Mouse (Mus musculus) heart, embryonic 14.5 days (tissue): ENCODE data around the gene Cd34. TPM values are rescaled to one million over a fixed set of nuclear protein-coding genes. Genes with fewer than 3 reads are reported as not detected.
A peak's percentile ranks its signal among the peaks of the same experiment; 100 is the strongest.

Experiments used
- ATAC-seq: fragments of 200-750 bp; cut with Nextera tagmentation; 2 replicates; pipeline ENCODE4 v1.8.0; 2017; ENCODE audit warnings: low read depth, moderate TSS enrichment; ENCODE audit not compliant: insufficient number of reproducible peaks, insufficient read depth, low FRiP score
- H3K27ac ChIP-seq, 2 experiments: fragments of 200-500 bp in 1 of 2; fragments of 300-500 bp in 1 of 2; sonication (generic) in 1 of 2; replicated peaks in 1 of 2; 2 replicates each; pipeline ENCODE4 v1.5.1; 2012 to 2014; ENCODE audit warnings: low read depth in 2 of 2, low read length in 2 of 2, control low read depth in 1 of 2, mild to moderate bottlenecking in 1 of 2, mixed read lengths in 1 of 2; ENCODE audit not compliant: control insufficient read depth in 1 of 2, insufficient read depth in 1 of 2
- H3K27me3 ChIP-seq: fragments of 300-500 bp; sonication (generic); 2 replicates; pipeline ENCODE4 v1.6.1; 2014; ENCODE audit warnings: mild to moderate bottlenecking, low read length, control low read depth; ENCODE audit not compliant: control insufficient read depth, insufficient read depth
- H3K36me3 ChIP-seq: fragments of 300-500 bp; sonication (generic); 2 replicates; pipeline ENCODE4 v1.6.1; 2014; ENCODE audit warnings: mild to moderate bottlenecking, control low read depth, low read length, mixed read lengths; ENCODE audit not compliant: control insufficient read depth, insufficient read depth
- H3K4me1 ChIP-seq, 2 experiments: fragments of 200-500 bp in 1 of 2; fragments of 300-500 bp in 1 of 2; sonication (generic) in 1 of 2; 2 replicates each; pipeline ENCODE4 v1.6.1; 2012 to 2014; ENCODE audit warnings: low read length in 2 of 2, control low read depth in 1 of 2, mixed read lengths in 1 of 2; ENCODE audit not compliant: control insufficient read depth in 2 of 2, insufficient read depth in 2 of 2
- H3K4me2 ChIP-seq: fragments of 300-500 bp; sonication (generic); 2 replicates; pipeline ENCODE4 v1.6.1; 2014; ENCODE audit warnings: mild to moderate bottlenecking, low read length
- H3K4me3 ChIP-seq, 2 experiments: fragments of 200-500 bp in 1 of 2; fragments of 300-500 bp in 1 of 2; sonication (generic) in 1 of 2; 2 replicates each; pipeline ENCODE4 v1.5.1; 2012 to 2014; ENCODE audit warnings: low read length in 2 of 2, mild to moderate bottlenecking in 2 of 2, control low read depth in 1 of 2, low read depth in 1 of 2, moderate library complexity in 1 of 2; ENCODE audit not compliant: control insufficient read depth in 1 of 2, insufficient read depth in 1 of 2
- H3K9ac ChIP-seq: fragments of 300-500 bp; sonication (generic); 2 replicates; pipeline ENCODE4 v1.6.1; 2014; ENCODE audit warnings: mild to moderate bottlenecking, low read length
- H3K9me3 ChIP-seq: fragments of 300-500 bp; sonication (generic); 2 replicates; pipeline ENCODE4 v1.6.1; 2016; ENCODE audit warnings: low read length, control low read depth; ENCODE audit not compliant: control insufficient read depth
- WGBS: fragments of 180-500 bp; shearing (Covaris S2); extraction: QIAGEN DNeasy Blood & Tissue Kit; methylation state at CpG from one replicate; pipeline ENCODE4 v1.1.7; 2014; 5-methylcytosine and 5-hydroxymethylcytosine counted together
- polyA plus RNA-seq: library from polyadenylated mRNA; unstranded; fragments of >200 nt; fragmentation: Nextera tagmentation; extraction: Ambion mirVana; gene quantifications from 2 replicates; pipeline ENCODE4 v1.2.1, GENCODE M21; 2014

Gene Cd34
- polyA plus RNA-seq: 103 and 106 TPM in 2 replicates

- H3K9ac ChIP-seq: peak within 1 kb of the TSS; percentile 77
- H3K27me3 ChIP-seq: peaks cover 8% of the 10 kb centered on the region; the same call in 1 of the 2 replicates
- H3K36me3 ChIP-seq: no peaks in the 10 kb centered on the region
- H3K27ac ChIP-seq: peak within 1 kb of the TSS; percentile 45 to 79
- no peaks in the 10 kb centered on the region for H3K9me3 ChIP-seq
- peak; percentile 85 for ATAC-seq
- peak within 1 kb of the TSS; percentile 58 for H3K4me3 ChIP-seq
- 2% methylated on average over 24 of the region's 26 CpGs for WGBS
- H3K4me2 ChIP-seq: peak within 1 kb of the TSS; percentile 83
- no peaks in the 10 kb centered on the region; a peak in 2 of 4 replicates for H3K4me1 ChIP-seq
Observed at GRCm38 (mm10) chr1:194938715-194939114, at the start of gene Cd34. Cd34 (plus strand) TSS chr1:194938819.

- no peaks in the 10 kb centered on the region for H3K4me1 ChIP-seq
- no peaks in the 10 kb centered on the region for H3K9me3 ChIP-seq
- H3K9ac ChIP-seq: no peak overlapping the region
- ATAC-seq: no peak
- no peak overlapping the region for H3K4me3 ChIP-seq
- no peak overlapping the region for H3K4me2 ChIP-seq
- WGBS: 31% methylated on average over 1 of the region's 1 CpGs
- H3K27ac ChIP-seq: no peak overlapping the region
- no peaks in the 10 kb centered on the region for H3K36me3 ChIP-seq
- H3K27me3 ChIP-seq: no peaks in the 10 kb centered on the region
Observed at GRCm38 (mm10) chr1:194894513-194894912, 44.1 kb upstream of the Cd34 start.

- H3K36me3 ChIP-seq: no peaks in the 10 kb centered on the region
- 69% methylated on average over 3 of the region's 3 CpGs for WGBS
- 0 out of 4 replicates have a peak overlapping the region, but pooled peaks of 1 of the 2 experiments have one; percentile 37 for H3K27ac ChIP-seq
- H3K9ac ChIP-seq: no peak overlapping the region
- H3K9me3 ChIP-seq: no peaks in the 10 kb centered on the region
- H3K27me3 ChIP-seq: no peaks in the 10 kb centered on the region
- H3K4me2 ChIP-seq: no peak overlapping the region
- ATAC-seq: no peak
- H3K4me1 ChIP-seq: no peaks in the 10 kb centered on the region
- no peak overlapping the region for H3K4me3 ChIP-seq
Observed at GRCm38 (mm10) chr1:194895287-194895686, 43.3 kb upstream of the Cd34 start.

- H3K4me1 ChIP-seq: no peaks in the 10 kb centered on the region
- H3K27ac ChIP-seq: no peak overlapping the region
- no peaks in the 10 kb centered on the region for H3K36me3 ChIP-seq
- ATAC-seq: no peak
- no peak overlapping the region for H3K9ac ChIP-seq
- no peak overlapping the region for H3K4me2 ChIP-seq
- no peak overlapping the region for H3K4me3 ChIP-seq
- H3K9me3 ChIP-seq: no peaks in the 10 kb centered on the region
- H3K27me3 ChIP-seq: no peaks in the 10 kb centered on the region
Observed at GRCm38 (mm10) chr1:194901075-194901474, 37.5 kb upstream of the Cd34 start.

GRCm38 (mm10) chr1:194901826-194902225 lies 36.8 kb upstream of the Cd34 start:
- H3K4me3 ChIP-seq: no peak overlapping the region
- no peak overlapping the region for H3K9ac ChIP-seq
- 72% methylated on average over 1 of the region's 1 CpGs for WGBS
- ATAC-seq: no peak
- H3K27ac ChIP-seq: no peak overlapping the region
- H3K4me2 ChIP-seq: no peak overlapping the region
- no peaks in the 10 kb centered on the region for H3K9me3 ChIP-seq
- H3K36me3 ChIP-seq: no peaks in the 10 kb centered on the region
- no peaks in the 10 kb centered on the region for H3K27me3 ChIP-seq
- H3K4me1 ChIP-seq: no peaks in the 10 kb centered on the region

- Histone ChIP-seq H3K9me3 (no peaks in the 10 kb centered on the region), H3K4me3 (no peak overlapping the region), H3K4me2 (no peak overlapping the region), H3K36me3 (no peaks in the 10 kb centered on the region), H3K9ac (no peak overlapping the region), H3K4me1 (no peaks in the 10 kb centered on the region), H3K27ac (no peak overlapping the region), H3K27me3 (no peaks in the 10 kb centered on the region)
- no peak for ATAC-seq
Observed at GRCm38 (mm10) chr1:194908956-194909355, 29.7 kb upstream of the Cd34 start.

- H3K27ac ChIP-seq: peak overlapping the region in 1 of 2 experiments; percentile 47; a peak in 3 of 4 replicates
- ATAC-seq: no peak
- no peaks in the 10 kb centered on the region for H3K36me3 ChIP-seq
- no peak overlapping the region for H3K4me3 ChIP-seq
- no peaks in the 10 kb centered on the region for H3K27me3 ChIP-seq
- no peak overlapping the region for H3K9ac ChIP-seq
- H3K9me3 ChIP-seq: no peaks in the 10 kb centered on the region
- peaks cover 9 to 27% of the 10 kb centered on the region in 2 experiments for H3K4me1 ChIP-seq
- H3K4me2 ChIP-seq: no peak overlapping the region
- WGBS: 9% methylated on average over 1 of the region's 1 CpGs
Observed at GRCm38 (mm10) chr1:194925753-194926350, 12.8 kb upstream of the Cd34 start.

- no peak overlapping the region for H3K4me3 ChIP-seq
- H3K4me1 ChIP-seq: peaks cover 9 to 27% of the 10 kb centered on the region in 2 experiments
- H3K9me3 ChIP-seq: no peaks in the 10 kb centered on the region
- no peak overlapping the region for H3K4me2 ChIP-seq
- WGBS: 14% methylated on average over 3 of the region's 3 CpGs
- no peaks in the 10 kb centered on the region for H3K36me3 ChIP-seq
- no peaks in the 10 kb centered on the region for H3K27me3 ChIP-seq
- no peak overlapping the region for H3K9ac ChIP-seq
- H3K27ac ChIP-seq: peak overlapping the region in 1 of 2 experiments; percentile 56; a peak in 2 of 4 replicates
- ATAC-seq: peak; percentile 89
Observed at GRCm38 (mm10) chr1:194927887-194928286, 10.7 kb upstream of the Cd34 start.
